Mouse (Mus musculus) small intestine, adult 2 months (tissue): ENCODE measurements around the gene Irf3. TPM values are rescaled to one million over a fixed set of nuclear protein-coding genes. Genes with fewer than 3 reads are reported as not detected.

Source experiments
- H3K27ac ChIP-seq: fragments of 200-500 bp; 2 replicates; pipeline ENCODE4 v1.5.1; 2012; ENCODE audit warnings: low read depth, low read length, control low read depth, inconsistent platforms; ENCODE audit not compliant: insufficient read depth
- H3K27me3 ChIP-seq: fragments of 200-500 bp; 2 replicates; pipeline ENCODE4 v1.6.1; 2012; ENCODE audit warnings: mild to moderate bottlenecking, moderate library complexity, low read length, inconsistent platforms; ENCODE audit not compliant: control insufficient read depth, insufficient read depth
- H3K36me3 ChIP-seq: fragments of 200-500 bp; 2 replicates; pipeline ENCODE4 v1.6.1; 2012; ENCODE audit warnings: mild to moderate bottlenecking, low read length, control low read depth, inconsistent platforms; ENCODE audit not compliant: control insufficient read depth, insufficient read depth
- H3K4me1 ChIP-seq: fragments of 200-500 bp; 2 replicates; pipeline ENCODE4 v1.6.1; 2012; ENCODE audit warnings: low read length, inconsistent platforms, mixed read lengths; ENCODE audit not compliant: control insufficient read depth, insufficient read depth, insufficient read length
- H3K4me3 ChIP-seq: fragments of 200-500 bp; 2 replicates; pipeline ENCODE4 v1.5.1; 2012; ENCODE audit warnings: low read depth, mild to moderate bottlenecking, control low read depth, inconsistent platforms, low read length, moderate library complexity
- CTCF ChIP-seq: fragments of 200-500 bp; IDR thresholded peaks from 2 replicates; pipeline ENCODE4 v1.5.1; 2012; ENCODE audit warnings: low read depth, mild to moderate bottlenecking, control low read depth, inconsistent platforms, low read length, moderate library complexity, mixed read lengths; ENCODE audit not compliant: insufficient replicate concordance, insufficient read length; ENCODE audit errors: extremely low read depth
- POLR2A ChIP-seq: fragments of 200-500 bp; IDR thresholded peaks from 2 replicates; pipeline ENCODE4 v1.6.1; 2012; ENCODE audit warnings: low read depth, mild to moderate bottlenecking, control low read depth, inconsistent platforms, low read length, moderate library complexity
- WGBS: fragments of 180-500 bp; shearing (Covaris S2); methylation state at CpG from one replicate; pipeline ENCODE4 v1.1.7; 2018; 5-methylcytosine and 5-hydroxymethylcytosine counted together
- polyA plus RNA-seq: library from polyadenylated mRNA; depleted of rRNA; stranded (reverse); fragments of >200 nt; gene quantifications from 2 replicates; pipeline ENCODE4 v1.2.3, GENCODE M21; 2012; rRNA removed

Gene Irf3
- 52.9 and 91.0 TPM in 2 replicates for polyA plus RNA-seq

GRCm38 (mm10) chr7:44997231-44997939 lies at the start of gene Irf3:
Gene Irf3 (plus strand): TSS chr7:44997648.
- H3K27me3 ChIP-seq, result no peaks in the 10 kb centered on the region
- WGBS, result under 1% methylated on average over 43 of the region's 43 CpGs

GRCm38 (mm10) chr7:44949922-44950321 lies 47.5 kb upstream of the Irf3 start:
- no peaks in the 10 kb centered on the region for H3K36me3 ChIP-seq
- no peak overlapping the region for H3K4me3 ChIP-seq
- H3K27me3 ChIP-seq, result no peaks in the 10 kb centered on the region
- H3K27ac ChIP-seq, result no peak overlapping the region
- 50% methylated on average over 6 of the region's 6 CpGs for WGBS
- H3K4me1 ChIP-seq, result no peaks in the 10 kb centered on the region
- no peak for TF ChIP-seq CTCF
- no peak for TF ChIP-seq POLR2A

More at GRCm38 (mm10) chr7:44997231-44997939, at the start of gene Irf3:
- peaks cover 35% of the 10 kb centered on the region for H3K36me3 ChIP-seq
- H3K4me3 ChIP-seq, result peak within 1 kb of the TSS; percentile 75
- peak within 1 kb of the TSS; percentile 70 for H3K27ac ChIP-seq
- peaks cover 10% of the 10 kb centered on the region for H3K4me1 ChIP-seq
- TF ChIP-seq POLR2A (peak; percentile 82), CTCF (no peak)

- H3K27me3 ChIP-seq, result no peaks in the 10 kb centered on the region
- H3K4me3 ChIP-seq, result peak overlapping the region; percentile 66
- no peaks in the 10 kb centered on the region for H3K4me1 ChIP-seq
- no peaks in the 10 kb centered on the region for H3K36me3 ChIP-seq
- TF ChIP-seq CTCF (no peak), POLR2A (no peak)
- H3K27ac ChIP-seq, result peak overlapping the region; percentile 15; the same call in 1 of the 2 replicates
- WGBS, result 1% methylated on average over 10 of the region's 10 CpGs
Measured at GRCm38 (mm10) chr7:44951960-44952359, 45.5 kb upstream of the Irf3 start.

GRCm38 (mm10) chr7:44952611-44953306 lies 44.7 kb upstream of the Irf3 start:
- H3K36me3 ChIP-seq, result no peaks in the 10 kb centered on the region
- H3K27me3 ChIP-seq, result no peaks in the 10 kb centered on the region
- peak overlapping the region; percentile 15; the same call in 1 of the 2 replicates for H3K27ac ChIP-seq
- H3K4me3 ChIP-seq, result peak overlapping the region; percentile 66
- WGBS, result 5% methylated on average over 24 of the region's 24 CpGs
- no peaks in the 10 kb centered on the region for H3K4me1 ChIP-seq
- no peak for TF ChIP-seq CTCF
- no peak for TF ChIP-seq POLR2A

- Histone ChIP-seq H3K27ac (no peak overlapping the region), H3K4me1 (no peaks in the 10 kb centered on the region), H3K4me3 (no peak overlapping the region), H3K36me3 (no peaks in the 10 kb centered on the region), H3K27me3 (no peaks in the 10 kb centered on the region)
- 78% methylated on average over 14 of the region's 14 CpGs for WGBS
- TF ChIP-seq POLR2A, result no peak
- no peak for TF ChIP-seq CTCF
Measured at GRCm38 (mm10) chr7:44953561-44953960, 43.9 kb upstream of the Irf3 start.

- Histone ChIP-seq H3K4me1 (no peaks in the 10 kb centered on the region), H3K36me3 (no peaks in the 10 kb centered on the region), H3K27ac (no peak overlapping the region), H3K4me3 (no peak overlapping the region), H3K27me3 (no peaks in the 10 kb centered on the region)
- TF ChIP-seq POLR2A (no peak), CTCF (no peak)
- 87% methylated on average over 12 of the region's 12 CpGs for WGBS
Measured at GRCm38 (mm10) chr7:44954091-44954885, 43.2 kb upstream of the Irf3 start.

DNA sequence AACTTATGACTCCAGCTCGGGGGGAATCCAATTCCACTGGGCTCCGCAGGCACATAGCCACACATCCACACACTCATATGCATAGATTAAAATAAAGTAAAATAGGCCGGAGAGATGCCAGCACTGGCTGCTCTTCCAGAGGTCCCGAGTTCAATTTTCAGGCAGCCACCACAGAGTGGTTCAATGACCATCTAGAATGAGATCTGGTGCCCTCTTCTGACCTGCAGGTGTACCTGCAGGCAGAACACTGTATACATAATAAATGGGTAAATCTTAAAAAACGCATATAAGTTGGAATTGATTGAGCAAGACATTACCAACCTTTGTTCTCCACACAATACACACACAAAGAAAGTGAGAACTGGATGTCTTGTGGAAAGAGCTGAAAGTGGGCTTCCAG lies 41.8 kb upstream of the Irf3 start:
- peak; percentile 31; the same call in 1 of the 2 replicates for TF ChIP-seq CTCF
- no peak for TF ChIP-seq POLR2A
- WGBS, result 38% methylated on average over 5 of the region's 5 CpGs

More for the DNA sequence above, 41.8 kb upstream of the Irf3 start:
- Histone ChIP-seq H3K27me3 (no peaks in the 10 kb centered on the region), H3K27ac (no peak overlapping the region), H3K36me3 (no peaks in the 10 kb centered on the region), H3K4me3 (no peak overlapping the region), H3K4me1 (no peaks in the 10 kb centered on the region)
